Mouse (Mus musculus) E14TG2a.4 (cell line): Measurements from ENCODE around the gene Sema5b.

ENCODE experiments used
- H3K27me3 ChIP-seq: 2 replicates; pipeline ENCODE4 v1.6.1; 2014; ENCODE audit warnings: low read length, control low read depth; ENCODE audit not compliant: insufficient read depth
- H3K36me3 ChIP-seq: 2 replicates; pipeline ENCODE4 v1.6.1; 2014; ENCODE audit warnings: low read length, control low read depth; ENCODE audit not compliant: insufficient read depth
- H3K4me1 ChIP-seq: replicated peaks from 2 replicates; pipeline ENCODE4 v1.6.1; 2014; ENCODE audit warnings: low read depth, low read length, control low read depth
- H3K4me3 ChIP-seq: replicated peaks from 2 replicates; pipeline ENCODE4 v1.5.1; 2014; ENCODE audit warnings: mild to moderate bottlenecking, low read length
- H3K9me3 ChIP-seq: 2 replicates; pipeline ENCODE4 v1.6.1; 2014; ENCODE audit warnings: low read length, control low read depth
- CTCF ChIP-seq: conservative IDR thresholded peaks from 2 replicates; pipeline ENCODE4 v1.5.1; 2014; ENCODE audit warnings: low read length
- NANOG ChIP-seq: IDR thresholded peaks from 2 replicates; pipeline ENCODE4 v1.6.1; 2014; ENCODE audit warnings: borderline replicate concordance, low read length, mixed read lengths
- POU5F1 ChIP-seq: IDR thresholded peaks from 2 replicates; pipeline ENCODE4 v1.6.1; 2014; ENCODE audit warnings: low read length, borderline replicate concordance

Gene Sema5b

DNA sequence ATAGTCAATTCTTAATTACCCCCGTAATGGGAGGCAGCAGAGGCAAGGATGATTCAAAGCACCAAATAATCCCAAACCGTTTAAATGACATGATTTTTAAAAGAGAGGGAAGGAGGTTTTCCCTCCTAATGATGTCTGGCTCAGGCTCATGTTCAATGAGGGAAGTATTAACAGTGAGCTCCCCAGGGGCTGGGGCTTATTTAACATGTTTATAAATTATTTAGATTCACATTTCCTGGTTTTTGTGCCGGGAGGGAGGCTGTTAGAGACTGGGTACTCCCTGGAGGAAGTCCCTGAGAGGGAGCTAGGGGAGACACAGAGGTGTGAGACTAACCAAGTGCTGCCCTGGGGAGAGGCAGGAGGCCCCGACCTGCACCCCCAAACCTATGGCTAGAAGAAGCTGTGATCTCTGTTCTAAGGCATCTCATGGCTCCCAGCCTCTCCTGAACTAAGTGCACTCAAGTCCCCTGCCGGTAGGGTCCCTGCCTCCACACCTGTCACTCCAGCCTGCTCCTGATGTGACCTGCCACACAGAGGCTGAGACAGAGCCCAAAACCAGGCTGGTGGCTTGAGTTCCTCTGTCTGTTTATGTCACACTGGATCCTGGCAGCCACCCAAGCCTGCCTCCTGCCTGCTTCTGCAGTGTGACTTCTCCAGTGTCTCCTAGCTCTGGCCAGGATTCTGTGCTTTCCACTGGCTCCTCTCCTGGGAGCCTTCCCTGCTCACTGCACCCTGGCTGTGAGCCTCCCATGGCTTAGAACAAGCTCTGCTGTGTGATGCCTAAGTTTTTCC is 51.5 kb downstream of the Sema5b start:
- Histone ChIP-seq H3K4me1 (peaks cover 76% of the 10 kb centered on the region), H3K9me3 (no peaks in the 10 kb centered on the region), H3K4me3 (no peak overlapping the region), H3K36me3 (no peaks in the 10 kb centered on the region; the same call in 1 of the 2 replicates), H3K27me3 (peaks cover 11% of the 10 kb centered on the region)
- no peak for TF ChIP-seq CTCF
- TF ChIP-seq NANOG: no peak
- no peak for TF ChIP-seq POU5F1

DNA sequence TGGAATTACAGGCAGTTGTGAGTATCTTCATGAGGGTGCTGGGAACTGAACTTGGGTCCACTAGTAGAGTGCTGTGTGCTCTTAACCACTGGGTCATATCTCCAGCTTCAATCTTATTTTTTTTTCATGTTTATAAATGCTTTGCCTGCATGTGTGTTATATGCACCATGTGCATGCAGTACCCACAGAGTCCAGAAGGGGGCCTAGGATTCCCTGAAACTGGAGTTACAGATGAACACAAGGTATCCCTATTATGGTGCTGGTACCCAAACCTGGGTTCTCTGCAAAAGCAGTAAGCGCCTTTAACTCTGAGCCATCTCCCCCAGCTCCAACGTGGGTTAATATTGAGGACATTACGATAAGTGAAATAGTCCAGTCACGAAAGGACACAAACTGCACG is 52.5 kb downstream of the Sema5b start:
- Histone ChIP-seq H3K27me3 (peaks cover 11% of the 10 kb centered on the region), H3K9me3 (no peaks in the 10 kb centered on the region), H3K4me1 (peaks cover 79% of the 10 kb centered on the region), H3K4me3 (no peak overlapping the region), H3K36me3 (no peaks in the 10 kb centered on the region; the same call in 1 of the 2 replicates)
- TF ChIP-seq CTCF (peak; percentile 91), NANOG (no peak)

DNA sequence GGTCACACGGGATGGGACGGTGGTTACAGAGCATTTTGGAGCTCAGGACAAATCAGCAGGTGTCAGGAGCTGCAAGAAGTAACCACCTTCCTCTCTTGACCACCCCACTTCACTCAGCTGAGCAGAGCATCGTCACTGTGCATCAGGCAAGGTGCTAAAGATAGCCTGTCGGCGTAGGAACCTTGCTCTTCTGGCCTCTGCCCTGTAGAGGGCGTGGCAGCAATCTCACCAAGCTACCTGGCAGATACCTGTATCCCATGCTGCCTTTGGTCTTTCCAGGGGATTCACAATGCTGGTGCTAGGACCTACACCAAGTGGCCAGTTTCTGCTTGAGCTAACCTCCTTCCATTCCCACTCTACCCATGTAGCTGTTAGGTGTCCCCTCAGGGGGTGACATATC is 55.3 kb downstream of the Sema5b start:
- Histone ChIP-seq H3K27me3 (peaks cover 21% of the 10 kb centered on the region), H3K36me3 (no peaks in the 10 kb centered on the region; the same call in 1 of the 2 replicates), H3K9me3 (no peaks in the 10 kb centered on the region), H3K4me3 (peak overlapping the region; percentile 13), H3K4me1 (peaks cover 81% of the 10 kb centered on the region)
- TF ChIP-seq CTCF (peak; percentile 24), POU5F1 (no peak)

DNA sequence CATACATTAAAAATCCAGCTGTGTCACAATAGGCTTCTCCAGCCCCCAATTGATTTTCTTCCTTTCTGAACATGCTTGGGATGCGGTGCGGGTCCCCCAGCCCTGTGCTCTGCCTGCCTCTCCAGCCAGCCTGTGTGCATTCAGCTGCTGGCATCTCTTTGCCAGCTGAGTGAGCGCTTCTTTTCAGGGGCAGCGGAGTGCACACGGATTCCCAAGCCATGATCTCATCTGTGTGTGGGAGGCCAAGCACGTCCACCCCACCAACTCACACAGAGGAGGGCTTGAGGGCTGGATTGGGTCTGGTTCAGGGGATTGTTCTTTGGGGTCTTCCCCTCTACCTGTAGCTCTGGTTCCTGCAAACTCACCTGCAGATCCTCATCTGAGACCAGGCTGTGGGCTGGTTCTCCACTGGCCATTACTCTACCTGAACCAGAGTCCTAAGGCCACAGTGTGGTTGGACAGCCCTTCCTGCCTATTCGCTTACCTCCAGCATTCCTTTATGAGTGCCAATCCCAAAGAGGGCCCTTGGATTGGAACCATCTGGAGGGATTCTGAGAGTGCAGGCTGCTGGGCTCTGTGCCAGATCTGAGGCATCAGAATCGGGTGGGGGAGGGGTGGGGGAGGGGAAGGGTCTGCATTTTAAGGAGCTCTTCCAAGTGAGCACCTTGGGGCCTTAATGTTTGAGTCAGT is 55.9 kb downstream of the Sema5b start:
- 0 out of 2 replicates have a peak, but pooled peaks have one; percentile 1 for TF ChIP-seq CTCF
- TF ChIP-seq NANOG: no peak
- Histone ChIP-seq H3K4me3 (peak overlapping the region; percentile 13), H3K9me3 (no peaks in the 10 kb centered on the region), H3K36me3 (no peaks in the 10 kb centered on the region; the same call in 1 of the 2 replicates), H3K27me3 (peaks cover 18% of the 10 kb centered on the region), H3K4me1 (peaks cover 83% of the 10 kb centered on the region)

DNA sequence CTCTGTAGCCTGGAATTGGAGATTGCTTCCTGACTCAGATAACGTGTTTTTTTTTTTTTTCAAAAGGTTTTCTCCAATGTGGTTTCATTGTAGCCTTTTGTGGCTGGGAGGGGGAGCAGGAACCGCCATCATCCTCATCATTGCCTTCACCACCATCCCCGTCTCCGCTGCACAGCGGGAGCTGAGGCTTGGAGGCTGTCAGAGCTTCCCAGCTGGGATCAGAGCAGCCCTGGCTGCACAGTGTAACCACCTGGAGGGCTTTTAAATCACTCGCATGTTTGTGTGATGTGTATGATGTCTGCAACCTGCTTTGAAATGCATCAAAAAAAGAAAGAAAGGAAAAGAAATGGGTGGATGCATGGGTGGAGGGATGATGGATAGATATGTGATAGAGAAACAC is 57.0 kb downstream of the Sema5b start:
- TF ChIP-seq CTCF: no peak
- Histone ChIP-seq H3K9me3 (no peaks in the 10 kb centered on the region), H3K4me3 (no peak overlapping the region), H3K27me3 (peaks cover 20% of the 10 kb centered on the region), H3K4me1 (peaks cover 84% of the 10 kb centered on the region), H3K36me3 (no peaks in the 10 kb centered on the region; the same call in 1 of the 2 replicates)

DNA sequence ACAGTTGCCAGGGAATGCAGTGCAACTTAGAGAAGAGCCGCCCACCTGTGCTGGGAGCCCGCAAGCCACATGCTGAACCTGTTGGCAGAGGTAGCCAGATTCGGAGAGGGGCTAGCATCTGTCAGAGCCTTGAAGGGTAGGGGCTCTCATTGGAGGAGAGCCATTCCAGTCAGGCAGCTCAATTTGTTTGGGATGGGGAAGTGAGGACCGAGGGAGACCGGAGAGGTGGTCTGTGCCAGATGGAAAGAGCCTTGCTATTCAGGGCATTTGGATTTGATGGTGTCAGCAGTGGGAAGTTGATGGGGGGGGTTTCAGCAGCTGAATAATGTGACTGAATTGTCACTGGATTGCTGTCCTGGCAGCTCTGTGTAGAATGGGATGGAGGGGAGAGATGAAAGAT is 57.9 kb downstream of the Sema5b start:
- Histone ChIP-seq H3K4me3 (no peak overlapping the region), H3K4me1 (peaks cover 89% of the 10 kb centered on the region), H3K27me3 (peaks cover 21% of the 10 kb centered on the region), H3K9me3 (no peaks in the 10 kb centered on the region), H3K36me3 (no peaks in the 10 kb centered on the region; the same call in 1 of the 2 replicates)
- TF ChIP-seq CTCF: no peak
- no peak for TF ChIP-seq POU5F1
- TF ChIP-seq NANOG: no peak

DNA sequence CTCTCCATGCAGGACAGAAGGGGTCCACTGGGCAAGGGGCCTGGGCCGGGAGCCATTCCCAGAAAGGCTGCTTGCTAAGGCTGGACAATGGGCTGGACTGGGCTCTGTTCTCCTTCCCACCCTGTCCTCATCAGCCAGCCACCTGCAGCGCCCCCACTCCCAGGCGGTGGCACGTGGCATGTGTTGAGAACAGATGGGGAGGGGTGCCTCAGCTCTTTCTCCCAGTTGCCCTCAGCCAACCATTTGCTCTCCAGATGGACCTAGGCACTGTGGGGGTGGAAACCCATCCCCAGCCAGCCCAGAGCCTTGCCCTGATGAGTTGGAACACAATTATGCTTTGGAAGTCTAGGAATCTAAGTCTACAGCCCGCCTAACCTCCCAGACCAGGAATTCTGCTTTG is 59.3 kb downstream of the Sema5b start:
- H3K27me3 ChIP-seq: peaks cover 19% of the 10 kb centered on the region
- TF ChIP-seq NANOG (no peak), POU5F1 (no peak), CTCF (no peak)
- H3K4me1 ChIP-seq: peaks cover 88% of the 10 kb centered on the region
- no peak overlapping the region for H3K4me3 ChIP-seq
- H3K36me3 ChIP-seq: no peaks in the 10 kb centered on the region
- no peaks in the 10 kb centered on the region for H3K9me3 ChIP-seq

DNA sequence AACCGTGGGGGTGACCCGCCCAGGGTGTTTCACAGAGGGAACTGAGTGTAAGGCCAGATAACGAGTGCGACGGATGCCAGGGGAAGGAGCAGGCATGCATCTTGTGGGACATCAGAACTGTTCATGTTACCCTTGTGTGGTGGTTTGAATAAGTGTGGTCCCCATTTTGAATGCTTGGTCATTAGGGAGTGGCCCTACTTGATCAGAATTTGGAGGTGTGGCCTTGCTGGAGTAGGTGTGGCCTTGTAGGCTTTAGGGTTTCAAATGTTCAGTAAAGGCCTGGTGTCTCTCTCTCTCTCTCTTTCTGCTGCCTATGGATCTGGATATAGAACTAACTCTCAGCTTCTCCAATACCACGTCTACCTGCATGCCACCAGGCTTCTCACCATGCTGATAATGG is 60.5 kb downstream of the Sema5b start:
- TF ChIP-seq POU5F1 (no peak), NANOG (no peak), CTCF (no peak)
- H3K4me3 ChIP-seq: no peak overlapping the region
- H3K4me1 ChIP-seq: peaks cover 91% of the 10 kb centered on the region
- H3K36me3 ChIP-seq: no peaks in the 10 kb centered on the region
- H3K9me3 ChIP-seq: no peaks in the 10 kb centered on the region
- peaks cover 19% of the 10 kb centered on the region for H3K27me3 ChIP-seq

DNA sequence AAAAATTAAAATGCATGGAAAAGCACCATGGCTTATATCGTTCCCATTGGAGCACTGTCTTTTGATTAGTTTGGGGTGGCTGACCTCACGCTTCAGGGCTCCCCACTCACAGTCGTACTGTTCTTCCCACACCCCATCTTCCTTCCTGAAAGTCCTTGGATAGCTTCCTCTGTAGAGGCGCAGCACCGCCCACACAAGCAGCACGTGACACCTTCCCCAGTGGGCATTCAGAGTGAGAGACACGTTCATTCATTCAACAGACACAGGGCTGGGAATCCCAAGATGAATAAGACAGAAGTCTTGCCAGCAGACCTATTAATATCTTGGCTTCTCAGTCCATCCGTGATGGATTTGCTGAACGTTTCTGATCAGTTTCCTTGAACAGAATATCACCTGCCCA is 61.6 kb downstream of the Sema5b start:
- Histone ChIP-seq H3K9me3 (no peaks in the 10 kb centered on the region), H3K36me3 (no peaks in the 10 kb centered on the region), H3K4me1 (peaks cover 85% of the 10 kb centered on the region), H3K27me3 (peaks cover 25% of the 10 kb centered on the region), H3K4me3 (no peak overlapping the region)
- no peak for TF ChIP-seq NANOG
